Mouse (Mus musculus) megakaryocyte, embryonic 14.5 days (primary cell): ENCODE data around the gene Ino80. TPM values are rescaled to one million over a fixed set of nuclear protein-coding genes. Genes with fewer than 3 reads are reported as not detected.

Experiments used
- H3K27me3 ChIP-seq: replicated peaks from 2 replicates; pipeline ENCODE3; 2012; ENCODE audit warnings: inconsistent platforms
- H3K36me3 ChIP-seq: replicated peaks from 2 replicates; pipeline ENCODE3; 2012; ENCODE audit warnings: low read length, inconsistent platforms, mixed read lengths
- H3K4me1 ChIP-seq: 2 replicates; pipeline ENCODE4 v1.6.1; 2012; ENCODE audit warnings: inconsistent platforms
- H3K4me3 ChIP-seq: replicated peaks from 2 replicates; pipeline ENCODE3; 2012; ENCODE audit warnings: moderate library complexity, mild to moderate bottlenecking, inconsistent platforms
- H3K9me3 ChIP-seq: 2 replicates; pipeline ENCODE4 v1.6.1; 2012; ENCODE audit warnings: inconsistent platforms
- FLI1 ChIP-seq: IDR thresholded peaks from 2 replicates; pipeline ENCODE4 v1.6.1; 2012; ENCODE audit warnings: low read length, inconsistent platforms, mixed read lengths
- GATA1 ChIP-seq: IDR thresholded peaks from 3 replicates; pipeline ENCODE4 v1.6.1; 2012; ENCODE audit warnings: mixed read lengths, low read length, inconsistent platforms, borderline replicate concordance
- polyA plus RNA-seq: library from polyadenylated mRNA; stranded (reverse); fragments of >175 nt; gene quantifications from 2 replicates; pipeline ENCODE4 v1.2.3, GENCODE M21; 2012; ENCODE audit warnings: low replicate concordance; ENCODE audit not compliant: insufficient read depth

Gene Ino80
- polyA plus RNA-seq, 1 experiment = 2.7 TPM

DNA sequence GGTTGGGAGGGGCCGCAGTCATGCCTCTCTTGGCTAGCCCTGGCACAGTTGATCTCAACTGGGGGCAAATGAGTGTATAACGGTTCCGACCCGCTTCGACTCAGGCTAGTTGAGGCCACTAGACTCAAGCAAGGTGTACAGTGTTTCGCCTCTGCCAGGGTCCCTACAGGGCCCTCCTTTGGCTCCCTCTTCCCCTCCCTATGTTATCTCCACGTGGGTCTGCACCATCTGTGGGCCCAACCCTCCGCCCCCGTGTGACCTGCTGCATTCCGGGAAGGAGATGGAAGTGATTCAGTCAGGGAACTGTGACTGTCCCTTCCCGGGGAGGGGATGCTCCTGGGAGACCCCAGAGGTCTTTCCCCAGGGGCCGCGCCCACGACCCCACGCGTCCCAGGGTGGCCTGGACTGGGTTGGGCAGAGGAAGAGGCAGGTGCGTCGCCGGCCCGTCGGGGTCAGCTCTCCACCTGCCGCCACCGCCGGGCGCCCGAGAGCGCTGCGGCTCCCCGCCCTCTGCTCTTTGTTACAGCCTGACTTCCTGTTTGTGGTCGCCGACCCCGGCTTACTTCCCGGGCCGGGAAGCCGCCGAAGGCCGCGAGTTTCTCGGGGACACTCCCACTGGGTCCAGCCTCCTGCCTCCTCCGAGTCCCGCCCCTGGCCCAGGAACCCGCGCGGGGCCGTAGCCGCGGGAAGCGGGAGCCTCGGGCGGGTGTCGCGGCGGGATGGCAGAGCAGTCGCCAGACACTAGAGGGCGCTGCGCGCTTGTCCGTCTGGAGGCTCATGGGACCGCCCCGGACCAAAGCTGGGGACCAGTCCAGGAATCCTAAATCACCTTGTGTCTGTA is 139.8 kb downstream of the Ino80 start:
- Histone ChIP-seq H3K4me1 (peaks cover 44% of the 10 kb centered on the region), H3K36me3 (peaks cover 3% of the 10 kb centered on the region), H3K4me3 (peak overlapping the region; percentile 89), H3K27me3 (peaks cover 18% of the 10 kb centered on the region), H3K9me3 (peaks cover 17% of the 10 kb centered on the region)
- TF ChIP-seq GATA1 (no peak), FLI1 (no peak)

DNA sequence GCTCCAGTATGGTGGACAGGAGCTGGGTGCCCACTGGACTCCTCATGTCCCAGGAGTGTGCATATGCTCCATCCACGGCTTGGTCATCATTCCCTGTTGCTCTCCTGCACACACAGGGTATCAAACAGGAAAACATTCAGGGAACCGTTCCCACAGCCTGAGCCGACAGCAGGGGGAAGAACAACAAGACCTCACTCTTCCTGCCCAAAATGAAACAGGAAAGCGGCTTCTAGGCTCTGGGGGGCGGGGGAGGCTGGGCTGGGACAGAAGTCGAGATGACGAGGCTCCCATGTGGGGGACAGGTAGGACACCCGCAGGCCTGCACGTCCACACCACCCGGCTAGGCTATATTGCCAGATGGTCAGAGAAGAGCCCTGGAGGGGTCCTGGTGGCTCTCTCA is 141.0 kb downstream of the Ino80 start:
- TF ChIP-seq GATA1 (no peak), FLI1 (no peak)
- Histone ChIP-seq H3K36me3 (peaks cover 3% of the 10 kb centered on the region), H3K4me3 (peak overlapping the region; percentile 64), H3K4me1 (peaks cover 44% of the 10 kb centered on the region), H3K9me3 (peaks cover 8% of the 10 kb centered on the region), H3K27me3 (peaks cover 28% of the 10 kb centered on the region)

DNA sequence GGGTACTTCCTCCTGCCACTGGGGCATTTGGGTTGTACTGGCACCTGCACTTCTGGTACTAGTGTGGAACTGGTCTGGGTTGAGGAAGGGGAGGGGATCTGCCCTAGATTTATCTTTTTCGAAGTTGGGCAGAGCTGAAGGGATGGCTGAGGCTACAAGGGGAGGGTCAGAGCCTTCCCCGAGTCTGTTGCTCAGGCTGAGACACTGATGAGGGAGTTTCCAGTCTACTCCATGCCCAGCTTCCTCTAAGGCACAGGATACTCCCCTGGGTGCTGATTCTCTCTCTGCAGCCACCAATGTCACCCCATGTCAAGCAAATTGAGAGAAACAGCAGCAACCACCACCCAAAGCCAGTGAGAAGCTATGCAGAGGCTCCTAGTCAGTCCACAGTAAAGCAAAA is 141.5 kb downstream of the Ino80 start:
- Histone ChIP-seq H3K4me1 (peaks cover 44% of the 10 kb centered on the region), H3K27me3 (peaks cover 33% of the 10 kb centered on the region), H3K36me3 (peaks cover 3% of the 10 kb centered on the region), H3K9me3 (peaks cover 8% of the 10 kb centered on the region), H3K4me3 (no peak overlapping the region)
- no peak for TF ChIP-seq GATA1
- TF ChIP-seq FLI1 = no peak

DNA sequence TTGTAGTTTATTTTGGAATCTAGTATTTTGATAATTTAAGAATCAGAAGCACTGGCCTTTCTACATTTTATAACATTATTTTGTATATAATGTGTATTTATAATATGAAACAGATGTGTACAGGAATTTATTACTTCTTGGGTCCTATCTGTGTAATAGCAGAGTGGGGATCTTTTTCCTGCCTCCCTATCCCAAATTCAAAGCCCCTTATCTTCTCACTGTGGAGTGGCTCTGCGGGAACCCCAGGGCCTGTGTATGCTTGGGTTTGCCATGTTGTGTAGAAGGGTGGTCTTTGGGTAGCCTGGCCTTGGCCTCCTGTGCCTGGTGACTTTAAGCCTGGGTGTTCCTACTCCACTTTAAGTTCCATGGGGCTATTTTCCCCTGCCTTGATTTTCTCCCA is 142.0 kb downstream of the Ino80 start:
- peaks cover 44% of the 10 kb centered on the region for H3K4me1 ChIP-seq
- TF ChIP-seq GATA1 = no peak
- TF ChIP-seq FLI1 = no peak
- no peak overlapping the region for H3K4me3 ChIP-seq
- H3K9me3 ChIP-seq = peaks cover 6% of the 10 kb centered on the region
- H3K27me3 ChIP-seq = peaks cover 38% of the 10 kb centered on the region
- H3K36me3 ChIP-seq = peaks cover 3% of the 10 kb centered on the region

DNA sequence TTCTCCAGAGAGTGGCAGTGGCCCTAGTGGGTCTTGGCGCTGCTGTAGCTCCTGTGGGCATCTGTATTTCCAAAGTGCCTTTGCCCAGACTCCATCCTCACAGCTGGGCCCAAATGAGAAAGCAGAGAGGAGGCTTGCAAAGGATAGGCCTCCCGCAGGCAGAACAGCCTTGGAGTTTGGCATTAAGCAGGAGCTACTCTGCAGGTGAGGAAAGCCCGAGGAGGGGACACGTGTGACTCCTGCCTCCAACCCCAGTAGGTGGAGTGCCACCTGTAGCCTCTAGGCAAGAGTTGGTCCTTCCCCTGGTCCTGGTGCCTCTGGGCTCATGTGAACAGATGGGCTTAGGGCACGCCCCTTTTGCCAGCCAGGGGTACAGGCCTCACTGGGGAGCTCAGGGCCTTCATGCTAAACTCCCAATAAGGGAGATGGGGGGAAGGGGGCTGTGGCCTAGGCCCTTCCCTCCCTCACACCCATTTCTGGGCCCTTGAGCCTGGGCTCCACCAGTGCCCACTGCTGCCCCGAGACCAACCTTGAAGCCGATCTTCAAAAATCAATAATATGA is 142.4 kb downstream of the Ino80 start:
- Histone ChIP-seq H3K27me3 (peaks cover 42% of the 10 kb centered on the region), H3K4me3 (no peak overlapping the region), H3K4me1 (peaks cover 44% of the 10 kb centered on the region), H3K36me3 (peaks cover under 1% of the 10 kb centered on the region), H3K9me3 (peaks cover under 1% of the 10 kb centered on the region)
- TF ChIP-seq GATA1 (no peak), FLI1 (no peak)

DNA sequence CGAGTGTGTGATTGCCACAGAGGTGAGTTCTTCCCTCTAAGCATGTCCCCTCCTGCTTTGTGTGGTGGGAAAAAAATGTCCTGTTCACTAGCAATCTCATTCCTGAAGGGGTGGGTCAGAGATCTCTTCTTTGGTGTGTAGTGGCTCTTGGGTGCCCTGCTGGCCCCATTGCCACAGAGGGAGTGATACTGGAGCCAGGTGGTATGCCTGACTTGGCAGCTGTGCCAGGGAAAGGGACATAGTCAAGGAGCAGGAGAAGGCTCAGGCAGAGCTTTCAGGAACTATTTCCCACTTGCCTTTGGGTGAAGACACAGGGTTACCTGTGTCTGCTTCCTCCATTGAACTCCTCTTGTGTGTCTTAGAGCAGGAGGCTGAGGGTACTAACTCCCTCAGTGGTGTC is 143.4 kb downstream of the Ino80 start:
- peaks cover 41% of the 10 kb centered on the region for H3K4me1 ChIP-seq
- H3K27me3 ChIP-seq = peaks cover 50% of the 10 kb centered on the region
- TF ChIP-seq FLI1 (no peak), GATA1 (no peak)
- H3K4me3 ChIP-seq = no peak overlapping the region
- H3K36me3 ChIP-seq = no peaks in the 10 kb centered on the region
- H3K9me3 ChIP-seq = no peaks in the 10 kb centered on the region

DNA sequence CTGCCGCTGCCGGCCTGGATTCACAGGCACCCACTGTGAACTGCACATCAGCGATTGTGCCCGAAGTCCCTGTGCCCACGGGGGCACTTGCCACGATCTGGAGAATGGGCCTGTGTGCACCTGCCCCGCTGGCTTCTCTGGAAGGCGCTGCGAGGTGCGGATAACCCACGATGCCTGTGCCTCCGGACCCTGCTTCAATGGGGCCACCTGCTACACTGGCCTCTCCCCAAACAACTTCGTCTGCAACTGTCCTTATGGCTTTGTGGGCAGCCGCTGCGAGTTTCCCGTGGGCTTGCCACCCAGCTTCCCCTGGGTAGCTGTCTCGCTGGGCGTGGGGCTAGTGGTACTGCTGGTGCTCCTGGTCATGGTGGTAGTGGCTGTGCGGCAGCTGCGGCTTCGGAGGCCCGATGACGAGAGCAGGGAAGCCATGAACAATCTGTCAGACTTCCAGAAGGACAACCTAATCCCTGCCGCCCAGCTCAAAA is 145.3 kb downstream of the Ino80 start:
- no peak for TF ChIP-seq FLI1
- TF ChIP-seq GATA1 = no peak
- Histone ChIP-seq H3K9me3 (no peaks in the 10 kb centered on the region), H3K4me3 (no peak overlapping the region), H3K4me1 (peaks cover 30% of the 10 kb centered on the region), H3K36me3 (no peaks in the 10 kb centered on the region), H3K27me3 (peaks cover 67% of the 10 kb centered on the region)

DNA sequence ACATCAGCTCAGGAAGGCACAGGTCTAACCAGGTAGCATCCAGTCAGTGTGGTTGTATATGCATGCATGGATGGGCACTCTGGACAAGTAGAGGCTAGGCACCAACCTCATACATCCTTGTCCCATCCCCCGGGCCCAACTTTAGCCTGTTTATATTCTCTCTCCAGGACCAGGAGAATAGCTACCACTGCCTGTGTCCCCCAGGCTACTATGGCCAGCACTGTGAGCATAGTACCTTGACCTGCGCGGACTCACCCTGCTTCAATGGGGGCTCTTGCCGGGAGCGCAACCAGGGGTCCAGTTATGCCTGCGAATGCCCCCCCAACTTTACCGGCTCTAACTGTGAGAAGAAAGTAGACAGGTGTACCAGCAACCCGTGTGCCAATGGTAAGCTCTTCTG is 146.7 kb downstream of the Ino80 start:
- Histone ChIP-seq H3K36me3 (no peaks in the 10 kb centered on the region), H3K4me3 (no peak overlapping the region), H3K9me3 (no peaks in the 10 kb centered on the region), H3K4me1 (peaks cover 30% of the 10 kb centered on the region), H3K27me3 (peaks cover 80% of the 10 kb centered on the region)
- TF ChIP-seq FLI1 (no peak), GATA1 (no peak)

DNA sequence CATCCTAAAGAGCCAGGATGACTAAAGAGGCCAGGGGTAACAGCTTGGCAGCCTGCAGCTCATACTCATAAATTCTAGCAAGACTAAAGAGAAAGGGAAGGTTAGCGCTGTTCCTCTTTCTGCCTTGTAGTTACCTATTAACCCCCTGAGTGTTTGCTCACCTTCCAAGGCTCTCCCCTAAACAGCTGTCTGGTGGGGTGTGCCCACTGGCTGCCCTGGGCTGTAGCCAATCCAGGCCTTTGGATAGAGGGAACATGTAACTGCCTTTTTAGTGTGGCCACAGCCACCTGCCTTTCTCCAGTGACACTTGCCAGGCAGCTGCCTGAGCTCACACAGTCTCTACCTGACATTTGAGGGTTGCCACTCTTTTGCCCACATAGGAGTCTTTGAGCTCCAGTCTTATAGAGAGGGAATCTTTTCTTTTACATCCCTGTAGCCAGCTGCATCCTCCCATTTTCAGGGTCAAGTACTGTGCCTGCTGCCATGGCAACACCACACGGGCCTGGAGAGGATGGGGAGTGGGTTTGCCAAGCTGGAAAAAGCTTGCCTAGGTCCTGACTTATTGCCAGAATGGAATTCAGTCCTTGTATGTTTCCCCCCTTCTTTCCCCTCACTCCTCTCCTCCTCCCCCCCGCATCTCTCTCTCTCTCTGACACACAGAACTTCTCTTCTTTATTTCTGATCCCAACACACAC is 148.2 kb downstream of the Ino80 start:
- H3K9me3 ChIP-seq = no peaks in the 10 kb centered on the region
- H3K4me1 ChIP-seq = peaks cover 42% of the 10 kb centered on the region
- no peaks in the 10 kb centered on the region for H3K36me3 ChIP-seq
- no peak for TF ChIP-seq FLI1
- TF ChIP-seq GATA1 = no peak
- no peak overlapping the region for H3K4me3 ChIP-seq
- peaks cover 87% of the 10 kb centered on the region for H3K27me3 ChIP-seq

DNA sequence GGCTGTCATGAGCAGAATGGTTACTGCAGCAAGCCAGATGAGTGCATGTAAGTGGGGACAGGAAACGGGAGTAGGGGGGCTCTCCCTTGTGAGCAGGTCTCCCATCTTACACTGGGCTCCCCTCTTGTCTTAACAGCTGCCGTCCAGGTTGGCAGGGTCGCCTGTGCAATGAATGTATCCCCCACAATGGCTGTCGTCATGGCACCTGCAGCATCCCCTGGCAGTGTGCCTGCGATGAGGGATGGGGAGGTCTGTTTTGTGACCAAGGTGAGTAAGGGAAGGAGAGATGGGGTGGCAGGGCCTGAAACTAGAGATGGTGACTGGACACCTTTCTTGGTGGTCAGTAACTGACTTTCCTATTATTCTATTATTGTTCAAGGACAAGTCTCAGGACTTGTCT is 148.9 kb downstream of the Ino80 start:
- Histone ChIP-seq H3K9me3 (no peaks in the 10 kb centered on the region), H3K27me3 (peaks cover 92% of the 10 kb centered on the region)

More for the DNA sequence above, 148.9 kb downstream of the Ino80 start:
- TF ChIP-seq GATA1 (no peak), FLI1 (no peak)
- H3K4me1 ChIP-seq = peaks cover 41% of the 10 kb centered on the region
- H3K36me3 ChIP-seq = no peaks in the 10 kb centered on the region
- H3K4me3 ChIP-seq = no peak overlapping the region
